Mouse (Mus musculus): ENCODE results near the gene Spib. TPM values are rescaled to one million over a fixed set of nuclear protein-coding genes. Genes with fewer than 3 reads are reported as not detected.

Gene Spib
- polyA plus RNA-seq, 2 experiments from 2014 or later = 0.11 to 4.2 TPM

DNA sequence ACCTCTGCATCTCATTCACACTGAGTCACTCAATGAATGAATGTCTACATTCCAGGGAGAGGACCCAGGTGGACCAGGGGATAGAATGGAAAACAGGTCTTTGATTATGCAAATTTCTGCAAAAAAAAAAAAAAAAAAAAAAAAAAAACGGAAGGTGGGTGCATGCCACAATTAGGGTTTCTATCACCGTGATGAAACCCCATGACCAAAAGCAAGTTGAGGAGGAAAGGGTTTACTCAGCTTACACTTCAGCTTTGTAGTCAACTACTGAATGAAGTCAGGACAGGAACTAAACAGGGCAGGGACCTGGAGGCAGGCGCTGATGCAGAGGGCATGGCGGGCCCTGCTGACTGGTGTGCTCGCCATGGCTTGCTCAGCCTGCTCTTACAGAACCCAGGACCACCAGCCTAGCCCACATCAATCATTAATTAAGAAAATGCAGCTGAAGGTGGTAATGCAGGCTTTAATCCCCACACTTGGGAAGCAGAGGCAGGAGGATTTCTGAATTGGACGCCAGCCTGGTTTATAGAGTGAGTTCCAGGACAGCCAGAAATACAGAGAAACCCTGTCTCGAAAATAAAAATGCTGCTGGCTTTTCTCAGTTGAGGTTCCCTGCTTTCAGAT is 46.2 kb downstream of the Spib start:
- ATAC-seq = peak; percentile 33

DNA sequence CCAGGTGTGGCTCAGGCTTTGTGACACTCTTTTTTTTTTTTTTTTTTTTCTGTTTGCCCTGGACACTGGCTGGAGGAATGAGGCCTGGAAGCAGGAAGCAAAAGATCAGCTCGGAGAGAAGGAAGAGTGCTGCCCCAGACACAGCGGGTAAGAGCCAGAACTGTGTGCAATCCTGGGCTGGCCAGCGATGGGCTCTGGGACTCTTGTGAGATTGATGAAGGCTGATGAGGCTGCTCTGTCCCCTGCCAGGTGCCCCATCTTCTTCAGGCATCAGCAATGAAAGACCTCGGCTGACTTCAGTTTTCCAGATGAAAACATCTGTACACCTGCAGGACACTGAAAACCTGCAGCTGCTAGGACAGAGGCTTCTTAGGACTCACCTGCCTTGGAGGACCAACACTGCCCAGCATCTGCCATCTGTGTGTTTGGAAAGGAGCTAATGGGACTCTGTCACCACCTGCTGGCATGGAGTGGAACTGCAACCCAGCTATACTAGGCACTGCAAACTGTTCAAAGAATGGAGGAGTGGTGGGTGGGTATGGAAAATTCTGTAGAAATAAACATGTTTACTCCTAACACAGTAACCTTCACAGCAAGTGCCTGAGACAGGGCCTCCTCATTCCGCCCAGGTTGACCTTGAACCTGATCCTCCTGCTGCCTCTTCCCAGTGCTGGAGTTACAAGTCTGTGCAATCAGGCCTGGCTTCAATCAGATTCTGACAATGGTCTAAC is 46.9 kb downstream of the Spib start:
- peak; percentile 84 for ATAC-seq

DNA sequence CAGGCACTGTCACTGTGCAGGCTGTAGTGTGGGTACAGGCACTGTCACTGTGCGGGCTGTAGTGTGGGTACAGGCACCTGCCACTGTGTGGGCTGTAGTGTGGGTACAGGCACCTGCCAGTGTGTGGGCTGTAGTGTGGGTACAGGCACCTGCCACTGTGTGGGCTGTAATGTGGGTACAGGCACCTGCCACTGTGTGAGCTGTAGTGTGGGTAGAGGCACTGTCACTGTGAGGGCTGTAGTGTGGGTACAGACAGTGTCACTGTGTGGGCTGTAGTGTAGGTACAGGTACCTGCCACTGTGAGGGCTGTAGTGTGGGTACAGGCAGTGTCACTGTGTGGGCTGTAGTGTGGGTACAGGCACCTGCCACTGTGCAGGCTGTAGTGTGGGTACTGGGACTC is 47.8 kb downstream of the Spib start:
- ATAC-seq = no peak

DNA sequence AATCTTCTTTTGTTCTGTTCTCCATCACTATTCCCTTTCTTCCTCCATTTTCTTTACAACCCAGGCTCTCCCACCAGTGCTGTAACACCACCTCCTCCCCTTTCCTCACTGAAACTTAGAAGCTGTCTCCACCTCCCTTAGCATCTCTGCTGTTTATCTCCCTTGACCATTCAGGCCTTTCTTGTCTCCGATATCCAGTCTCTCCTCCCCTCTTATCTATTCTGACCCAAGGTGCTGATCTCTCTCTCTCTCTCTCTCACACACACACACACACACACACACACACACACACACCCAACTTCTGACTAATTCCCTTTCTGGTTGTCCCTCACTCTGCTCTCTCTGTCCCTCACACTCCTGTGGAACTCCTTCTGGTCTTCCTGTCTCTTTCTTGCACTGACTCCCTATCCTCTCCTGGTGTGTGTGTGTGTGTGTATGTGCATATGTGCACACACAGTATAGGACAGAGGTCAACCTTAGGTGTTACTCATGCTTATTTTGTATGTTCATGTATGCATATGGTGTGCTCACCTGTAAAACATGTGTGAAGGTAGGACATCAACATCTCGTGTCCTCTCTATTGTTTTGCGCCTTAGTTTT is 48.9 kb downstream of the Spib start:
- no peak for ATAC-seq

Other genes starting within 250 kb of the Spib start
- under 1 TPM; 0.35 to 0.66 TPM for gene Clec11a, start 225.2 kb downstream of the Spib start, polyA plus RNA-seq (2017; shearing (Covaris generic))
- under 1 TPM; 0.12 to 0.58 TPM for gene Shank1, start 221.8 kb downstream of the Spib start, polyA plus RNA-seq (2017; shearing (Covaris generic))
- not detected for gene Syt3, start 148.0 kb downstream of the Spib start, polyA plus RNA-seq (2017; shearing (Covaris generic))
- gene 1700008O03Rik, start 146.3 kb downstream of the Spib start, polyA plus RNA-seq (2017; shearing (Covaris generic)) = not detected
- not detected for gene Lrrc4b, start 103.1 kb downstream of the Spib start, polyA plus RNA-seq (2017; shearing (Covaris generic))
- gene Aspdh, start 66.7 kb downstream of the Spib start, polyA plus RNA-seq (2017; shearing (Covaris generic)) = under 1 TPM in 1 of 2 experiments, not detected in 1; 0.73 TPM
- 10 to 100 TPM; 54.9 to 76.4 TPM for gene Josd2, start 64.1 kb downstream of the Spib start, polyA plus RNA-seq (2017; shearing (Covaris generic))
- 10 to 100 TPM; 15.2 to 16.1 TPM for gene Emc10, start 35.5 kb downstream of the Spib start, polyA plus RNA-seq (2017; shearing (Covaris generic))
- gene Fam71e1, start 35.5 kb downstream of the Spib start, polyA plus RNA-seq (2017; shearing (Covaris generic)) = 1 to 10 TPM; 3.9 to 5.4 TPM
- gene Mybpc2, start 7.4 kb downstream of the Spib start, polyA plus RNA-seq (2017; shearing (Covaris generic)) = not detected
- 10 to 100 TPM; 18.4 to 45.5 TPM for gene Pold1, start 16.8 kb upstream of the Spib start, polyA plus RNA-seq (2017; shearing (Covaris generic))
- gene Nr1h2, start 21.9 kb upstream of the Spib start, polyA plus RNA-seq (2017; shearing (Covaris generic)) = 10 to 100 TPM; 42.2 to 57.7 TPM
- 1 to 10 TPM in 1 of 2 experiments, under 1 TPM in 1; 0.52 to 6.7 TPM for gene Napsa, start 40.3 kb upstream of the Spib start, polyA plus RNA-seq (2017; shearing (Covaris generic))
- gene Kcnc3, start 58.6 kb upstream of the Spib start, polyA plus RNA-seq (2017; shearing (Covaris generic)) = under 1 TPM in 1 of 2 experiments, not detected in 1; 0.42 TPM
- gene Myh14, start 138.8 kb upstream of the Spib start, polyA plus RNA-seq (2017; shearing (Covaris generic)) = not detected
- gene Izumo2, start 176.7 kb upstream of the Spib start, polyA plus RNA-seq (2017; shearing (Covaris generic)) = not detected
- 10 to 100 TPM; 79.6 to 97.6 TPM for gene Vrk3, start 216.3 kb upstream of the Spib start, polyA plus RNA-seq (2017; shearing (Covaris generic))
- under 1 TPM; 0.16 to 0.63 TPM for gene Zfp473, start 219.0 kb upstream of the Spib start, polyA plus RNA-seq (2017; shearing (Covaris generic))